Mouse (Mus musculus) bone marrow, adult 2 months (tissue): ENCODE measurements around the gene Elobl.

Experiments
- CTCF ChIP-seq: fragments of 200-500 bp; IDR thresholded peaks from 2 replicates; pipeline ENCODE4 v1.5.1; 2011; ENCODE audit warnings: low read length, control low read depth; ENCODE audit not compliant: control insufficient read depth, insufficient read depth
- POLR2A ChIP-seq: fragments of 200-500 bp; IDR thresholded peaks from 2 replicates; pipeline ENCODE4 v1.6.1; 2011; ENCODE audit warnings: low read depth, mild to moderate bottlenecking, control low read depth, low read length, borderline replicate concordance; ENCODE audit not compliant: control insufficient read depth

- TF ChIP-seq POLR2A (peak; percentile 79; the same call in 1 of the 2 replicates), CTCF (peak; percentile 75; the same call in 1 of the 2 replicates)
These were observed 11.3 kb downstream of the Elobl start, which contains the start of gene Scpep1 for GRCm38 (mm10) chr11:88955217-88955969.
